31 mouse cellular contexts compared by ENCODE assay signal in the genomic region with DNA sequence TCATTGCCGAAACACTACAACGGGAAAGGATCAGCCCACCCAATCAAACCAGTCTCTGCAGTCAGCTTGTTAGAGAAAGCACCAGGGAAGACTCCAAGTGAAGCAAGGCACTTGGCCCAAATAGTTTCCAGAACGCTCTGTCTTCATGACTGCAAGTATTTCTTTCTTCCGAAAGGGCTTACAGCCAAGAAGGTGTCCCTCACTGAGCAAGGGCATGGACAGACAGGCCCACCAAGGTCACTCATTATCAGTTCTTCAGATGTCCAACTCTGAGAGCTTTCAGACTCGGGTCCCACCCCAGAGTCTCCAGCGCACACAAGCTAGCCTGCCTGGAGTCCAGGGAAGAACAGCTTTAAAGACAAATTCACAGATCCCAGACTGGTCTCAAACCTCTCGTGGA. TPM values are rescaled to one million over a fixed set of nuclear protein-coding genes. Genes with fewer than 3 reads are reported as not detected.
"Had no signal": no experiment of that assay in that cellular context is flagged by ENCODE, and none has a peak within 500 bp of the region (broad histone marks: within the 10 kb centered on the region; RNA-seq: fewer than 3 reads in every experiment).

No protein-coding gene starts in this region.

- DNase-seq: kidney, adult 18-20 months; kidney, adult 9 months; kidney, postnatal 14 days; liver; lung, adult 18-20 months; lung, postnatal 10 days; lung, postnatal 36 days; thymus, adult 18-20 months; thymus, postnatal 36 days had no signal

- H3K4me3 ChIP-seq: limb, embryonic 10.5 days; limb, embryonic 13.5 days; liver, embryonic 12.5 days; liver, embryonic 15.5 days; lung, embryonic 15.5 days; megakaryocyte, embryonic 14.5 days; midbrain, embryonic 10.5 days; midbrain, embryonic 13.5 days; myocyte; neural tube, embryonic 15.5 days had no signal

- H3K27ac ChIP-seq: limb, embryonic 10.5 days; limb, embryonic 13.5 days; liver, embryonic 12.5 days; liver, embryonic 15.5 days; lung, embryonic 15.5 days; midbrain, embryonic 10.5 days; midbrain, embryonic 13.5 days; neural tube, embryonic 15.5 days had no signal

RNA-seq across cellular contexts. Expression of a gene that starts 3.4 kb away (rescaled TPM):
- total RNA-seq: layer of hippocampus, adult 18-20 months; layer of hippocampus, postnatal 14 days; left cerebral cortex, postnatal 25 days; monocyte, adult 5-6 weeks had no signal
- polyA plus RNA-seq: intestine, embryonic 16.5 days; limb, embryonic 10.5 days; limb, embryonic 13.5 days; liver, embryonic 12.5 days; liver, embryonic 15.5 days; lung, embryonic 15.5 days; midbrain, embryonic 10.5 days; midbrain, embryonic 13.5 days; midbrain, embryonic 16.5 days; myocyte; neural tube, embryonic 11.5 days; neural tube, embryonic 15.5 days; small intestine, adult 2 months; spleen, adult 2 months; stomach, embryonic 16.5 days; urinary bladder, adult 2 months had no signal

RNA-seq across cellular contexts. Expression of a gene that starts 52.5 kb away (rescaled TPM):
- total RNA-seq: layer of hippocampus, adult 18-20 months; layer of hippocampus, postnatal 14 days; left cerebral cortex, postnatal 25 days had no signal
- polyA plus RNA-seq: intestine, embryonic 16.5 days; kidney, embryonic 16.5 days; limb, embryonic 10.5 days; limb, embryonic 13.5 days; liver, embryonic 12.5 days; liver, embryonic 15.5 days; lung, embryonic 15.5 days; midbrain, embryonic 10.5 days; midbrain, embryonic 13.5 days; midbrain, embryonic 16.5 days; myocyte; neural tube, embryonic 11.5 days; neural tube, embryonic 15.5 days; small intestine, adult 2 months; stomach, embryonic 16.5 days; urinary bladder, adult 2 months had no signal
